Mouse (Mus musculus) heart, embryonic 16.5 days (tissue): ENCODE results near the gene Usp37. TPM values are rescaled to one million over a fixed set of nuclear protein-coding genes. Genes with fewer than 3 reads are reported as not detected.
A peak's percentile ranks its signal among the peaks of the same experiment; 100 is the strongest.

Experiments
- ATAC-seq: fragments of 200-750 bp; cut with Nextera tagmentation; replicated peaks from 2 replicates; pipeline ENCODE4 v1.8.0; 2017; ENCODE audit warnings: moderate number of reproducible peaks; ENCODE audit not compliant: insufficient read depth, low FRiP score; ENCODE audit errors: extremely low read depth
- H3K27ac ChIP-seq: fragments of 300-500 bp; sonication (generic); 2 replicates; pipeline ENCODE4 v1.5.1; 2014; ENCODE audit warnings: mild to moderate bottlenecking, low read length, control low read depth, moderate library complexity
- H3K27me3 ChIP-seq: fragments of 300-500 bp; sonication (generic); 2 replicates; pipeline ENCODE4 v1.6.1; 2014; ENCODE audit warnings: low read length, mixed read lengths; ENCODE audit not compliant: control insufficient read depth, insufficient read depth
- H3K36me3 ChIP-seq: fragments of 300-500 bp; sonication (generic); 2 replicates; pipeline ENCODE4 v1.6.1; 2014; ENCODE audit not compliant: control insufficient read depth, insufficient read depth
- H3K4me1 ChIP-seq: fragments of 300-500 bp; sonication (generic); 2 replicates; pipeline ENCODE4 v1.6.1; 2014; ENCODE audit warnings: low read length, mixed read lengths; ENCODE audit not compliant: control insufficient read depth, insufficient read depth
- H3K4me2 ChIP-seq: fragments of 300-500 bp; sonication (generic); 2 replicates; pipeline ENCODE4 v1.6.1; 2014; ENCODE audit warnings: low read depth, mild to moderate bottlenecking, control low read depth, low read length
- H3K4me3 ChIP-seq: fragments of 300-500 bp; sonication (generic); 2 replicates; pipeline ENCODE4 v1.5.1; 2014; ENCODE audit warnings: mild to moderate bottlenecking, control low read depth, low read length
- H3K9ac ChIP-seq: fragments of 300-500 bp; sonication (generic); 2 replicates; pipeline ENCODE4 v1.6.1; 2014; ENCODE audit warnings: low read length, control low read depth
- H3K9me3 ChIP-seq: fragments of 300-500 bp; sonication (generic); replicated peaks from 2 replicates; pipeline ENCODE4 v1.6.1; 2016; ENCODE audit warnings: low read length; ENCODE audit not compliant: control insufficient read depth
- WGBS: fragments of 180-500 bp; shearing (Covaris S2); extraction: QIAGEN DNeasy Blood & Tissue Kit; methylation state at CpG from one replicate; pipeline ENCODE4 v1.1.7; 2014; 5-methylcytosine and 5-hydroxymethylcytosine counted together
- polyA plus RNA-seq: library from polyadenylated mRNA; unstranded; fragments of >200 nt; fragmentation: Nextera tagmentation; extraction: Ambion mirVana; gene quantifications from 2 replicates; pipeline ENCODE4 v1.2.1, GENCODE M21; 2015

Gene Usp37
- polyA plus RNA-seq, 1 experiment from 2014 or later, result 19.2 TPM

DNA sequence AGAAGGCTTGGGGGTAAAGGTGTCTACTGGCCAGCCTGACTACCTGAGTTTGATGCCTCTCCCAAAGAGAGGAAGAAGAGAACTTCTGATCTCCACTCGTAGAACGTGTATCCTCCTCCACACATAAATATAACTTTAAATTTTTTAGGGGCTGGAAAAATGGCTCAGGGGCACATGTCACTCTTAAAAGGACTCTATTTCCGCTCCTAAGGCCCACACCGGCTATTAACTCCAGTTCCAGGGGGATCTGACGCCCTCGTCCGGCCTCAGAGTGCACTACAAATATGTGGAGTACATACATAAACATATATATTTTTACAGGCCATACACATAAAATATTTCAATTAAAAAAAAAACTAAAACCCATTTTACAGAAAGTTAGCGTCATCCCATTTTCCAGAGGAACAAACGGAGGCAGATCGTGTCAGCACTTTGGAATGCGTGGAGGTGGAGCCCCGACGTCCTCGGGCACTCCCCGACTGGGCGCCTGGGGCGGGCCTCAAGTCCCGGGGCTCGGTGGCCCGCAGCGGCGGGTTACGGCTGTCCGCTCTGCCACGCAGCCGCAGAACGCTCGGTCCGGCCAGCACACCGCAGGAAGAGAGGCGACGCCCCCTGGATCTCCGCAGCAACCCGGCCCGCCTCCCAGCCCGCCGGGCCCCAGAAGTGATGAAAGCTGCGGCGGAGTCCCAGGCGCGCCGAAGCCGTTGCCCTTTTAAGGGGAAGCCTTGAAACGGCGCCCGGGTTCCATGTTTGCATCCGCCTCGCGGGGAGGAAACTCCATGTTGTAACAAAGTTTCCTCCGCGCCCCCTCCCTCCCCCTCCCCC is 152.9 kb downstream of the Usp37 start, which contains the start of gene Ctdsp1:
Gene Ctdsp1, plus strand, starts transcription at position 586 of the 825 bp plus-strand sequence.
- Histone ChIP-seq H3K4me1 (peaks cover 33% of the 10 kb centered on the region), H3K36me3 (peaks cover 16% of the 10 kb centered on the region), H3K9me3 (no peaks in the 10 kb centered on the region), H3K9ac (peak within 1 kb of the TSS; percentile 98), H3K4me2 (peak within 1 kb of the TSS; percentile 85), H3K4me3 (peak within 1 kb of the TSS; percentile 82), H3K27ac (peak within 1 kb of the TSS; percentile 98), H3K27me3 (no peaks in the 10 kb centered on the region)
- peak; percentile 80 for ATAC-seq
- WGBS, result 3% methylated on average over 51 of the region's 51 CpGs

- 3% methylated on average over 21 of the region's 21 CpGs for WGBS
- H3K4me3 ChIP-seq, result peak overlapping the region; percentile 82
- peaks cover 33% of the 10 kb centered on the region for H3K4me1 ChIP-seq
- no peaks in the 10 kb centered on the region for H3K9me3 ChIP-seq
- H3K9ac ChIP-seq, result peak overlapping the region; percentile 74
- H3K27me3 ChIP-seq, result no peaks in the 10 kb centered on the region
- peaks cover 16% of the 10 kb centered on the region for H3K36me3 ChIP-seq
- H3K4me2 ChIP-seq, result peak overlapping the region; percentile 65
- peak overlapping the region; percentile 98 for H3K27ac ChIP-seq
- no peak for ATAC-seq
These were observed 153.7 kb downstream of the Usp37 start for GRCm38 (mm10) chr1:74390287-74390906.

DNA sequence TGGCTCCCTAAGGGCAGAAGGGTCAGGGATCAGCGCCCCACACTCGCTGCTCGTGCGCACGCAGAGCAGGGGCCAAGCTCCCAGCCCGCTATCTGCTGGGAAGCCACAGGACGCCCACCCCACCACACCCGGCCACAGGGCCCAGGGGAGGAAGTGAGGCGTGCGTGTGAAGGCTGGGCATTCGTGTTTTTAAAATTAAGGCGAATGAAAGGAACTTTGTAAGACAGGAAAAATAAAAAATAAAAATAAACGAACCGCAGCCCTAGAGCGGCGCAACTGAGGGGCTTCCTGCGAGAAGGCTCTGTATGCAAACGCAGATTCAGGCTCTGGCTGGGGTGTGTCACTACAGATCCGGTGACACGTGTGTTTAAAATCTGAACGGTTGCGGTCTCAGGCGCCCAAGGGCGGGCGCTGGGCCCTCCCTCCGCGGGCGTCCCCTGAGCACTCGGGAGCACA is 154.2 kb downstream of the Usp37 start:
- 3% methylated on average over 29 of the region's 29 CpGs for WGBS
- ATAC-seq, result peak; percentile 10
- no peaks in the 10 kb centered on the region for H3K27me3 ChIP-seq
- no peaks in the 10 kb centered on the region for H3K9me3 ChIP-seq
- peak overlapping the region; percentile 82 for H3K4me3 ChIP-seq
- peak overlapping the region; percentile 74 for H3K9ac ChIP-seq
- peaks cover 11% of the 10 kb centered on the region for H3K36me3 ChIP-seq
- peak overlapping the region; percentile 65 for H3K4me2 ChIP-seq
- H3K4me1 ChIP-seq, result peaks cover 33% of the 10 kb centered on the region
- peak overlapping the region; percentile 98 for H3K27ac ChIP-seq

GRCm38 (mm10) chr1:74388398-74388920 is 155.6 kb downstream of the Usp37 start:
- 74% methylated on average over 7 of the region's 7 CpGs for WGBS

DNA sequence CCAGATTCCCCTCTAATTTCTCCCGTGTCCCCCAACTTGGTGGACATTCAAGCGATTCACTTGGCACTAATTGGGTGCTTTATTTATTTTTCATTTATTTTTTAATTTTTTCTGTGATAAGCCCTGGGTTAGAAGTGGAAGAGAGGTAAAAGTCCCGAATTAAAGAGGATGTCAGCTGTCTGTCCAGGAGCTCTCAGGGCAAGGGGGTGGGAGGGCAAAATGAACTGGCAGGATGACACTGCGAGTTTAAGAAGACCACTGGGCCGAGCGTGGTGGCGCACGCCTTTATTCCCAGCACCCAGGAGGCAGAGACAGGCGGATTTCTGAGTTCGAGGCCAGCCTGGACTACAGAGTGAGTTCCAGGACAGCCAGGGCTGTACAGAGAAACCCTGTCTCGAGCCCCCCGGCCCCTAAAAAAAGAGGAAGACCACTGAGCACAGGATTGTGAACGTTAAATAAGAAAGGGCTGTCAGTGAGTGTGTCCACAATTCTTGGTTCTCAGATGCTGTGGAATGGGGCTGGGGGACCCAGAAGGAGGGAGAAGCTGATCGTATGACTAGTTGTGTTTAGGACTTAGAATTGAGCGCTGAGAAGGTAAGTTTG is 156.6 kb downstream of the Usp37 start:
- WGBS, result 55% methylated on average over 15 of the region's 15 CpGs
- peak overlapping the region; percentile 68 for H3K4me2 ChIP-seq
- no peaks in the 10 kb centered on the region for H3K27me3 ChIP-seq
- peak overlapping the region; percentile 98 for H3K27ac ChIP-seq
- H3K4me3 ChIP-seq, result peak overlapping the region; percentile 66
- H3K9me3 ChIP-seq, result no peaks in the 10 kb centered on the region
- no peaks in the 10 kb centered on the region for H3K36me3 ChIP-seq
- H3K4me1 ChIP-seq, result peaks cover 25% of the 10 kb centered on the region
- peak overlapping the region; percentile 86 for H3K9ac ChIP-seq
- ATAC-seq, result no peak

More at GRCm38 (mm10) chr1:74388398-74388920, 155.6 kb downstream of the Usp37 start:
- Histone ChIP-seq H3K4me3 (no peak overlapping the region), H3K9me3 (no peaks in the 10 kb centered on the region), H3K4me1 (peaks cover 32% of the 10 kb centered on the region), H3K27me3 (no peaks in the 10 kb centered on the region), H3K27ac (no peak overlapping the region), H3K4me2 (no peak overlapping the region), H3K9ac (no peak overlapping the region), H3K36me3 (no peaks in the 10 kb centered on the region; the same call in 1 of the 2 replicates)
- ATAC-seq, result no peak

- Histone ChIP-seq H3K36me3 (no peaks in the 10 kb centered on the region), H3K27ac (peak overlapping the region; percentile 98), H3K9me3 (no peaks in the 10 kb centered on the region), H3K27me3 (no peaks in the 10 kb centered on the region), H3K4me3 (peak overlapping the region; percentile 66), H3K9ac (peak overlapping the region; percentile 86), H3K4me1 (peaks cover 25% of the 10 kb centered on the region), H3K4me2 (peak overlapping the region; percentile 68)
- WGBS, result under 1% methylated on average over 26 of the region's 26 CpGs
- peak; percentile 76 for ATAC-seq
These were observed 157.2 kb downstream of the Usp37 start for GRCm38 (mm10) chr1:74386714-74387385.

DNA sequence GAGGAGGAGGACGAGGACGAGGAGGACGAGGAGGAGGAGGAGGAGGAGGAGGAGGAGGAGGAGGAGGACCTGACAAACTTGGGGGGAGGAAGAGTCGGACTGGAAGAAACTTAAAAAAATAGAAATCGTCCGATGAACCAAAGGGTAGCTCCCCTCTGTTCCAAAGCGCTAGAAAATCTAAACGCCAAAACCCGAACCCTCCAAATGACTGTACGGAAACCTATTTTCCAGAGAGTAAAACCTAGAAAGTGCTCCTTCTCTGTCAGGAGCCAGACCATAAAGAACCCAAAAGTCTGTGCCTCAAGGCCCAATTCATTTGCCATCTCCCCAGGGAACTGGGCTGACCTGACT is 157.7 kb downstream of the Usp37 start:
- peaks cover 25% of the 10 kb centered on the region for H3K4me1 ChIP-seq
- no peaks in the 10 kb centered on the region for H3K36me3 ChIP-seq
- H3K9ac ChIP-seq, result peak overlapping the region; percentile 86
- H3K27ac ChIP-seq, result peak overlapping the region; percentile 98
- peak overlapping the region; percentile 68 for H3K4me2 ChIP-seq
- H3K9me3 ChIP-seq, result no peaks in the 10 kb centered on the region
- peak overlapping the region; percentile 66 for H3K4me3 ChIP-seq
- whole genome bisulfite sequencing, result 61% methylated on average over 7 of the region's 10 CpGs
- H3K27me3 ChIP-seq, result no peaks in the 10 kb centered on the region
- ATAC-seq, result no peak

- Histone ChIP-seq H3K27me3 (no peaks in the 10 kb centered on the region), H3K9me3 (no peaks in the 10 kb centered on the region), H3K9ac (no peak overlapping the region), H3K36me3 (no peaks in the 10 kb centered on the region), H3K4me3 (no peak overlapping the region), H3K27ac (no peak overlapping the region), H3K4me1 (peaks cover 20% of the 10 kb centered on the region), H3K4me2 (no peak overlapping the region)
- ATAC-seq, result no peak
- 79% methylated on average over 8 of the region's 8 CpGs for WGBS
These were observed 158.6 kb downstream of the Usp37 start for GRCm38 (mm10) chr1:74385531-74385930.
